Mouse (Mus musculus): Measurements from ENCODE around the gene Cd209a.
A peak's percentile ranks its signal among the peaks of the same experiment; 100 is the strongest.
"Not testable (repeated sequence)": the region's sequence is repeated elsewhere in the genome, so short reads cannot be mapped to it uniquely, and the experiment has no call there.

Gene Cd209a

DNA sequence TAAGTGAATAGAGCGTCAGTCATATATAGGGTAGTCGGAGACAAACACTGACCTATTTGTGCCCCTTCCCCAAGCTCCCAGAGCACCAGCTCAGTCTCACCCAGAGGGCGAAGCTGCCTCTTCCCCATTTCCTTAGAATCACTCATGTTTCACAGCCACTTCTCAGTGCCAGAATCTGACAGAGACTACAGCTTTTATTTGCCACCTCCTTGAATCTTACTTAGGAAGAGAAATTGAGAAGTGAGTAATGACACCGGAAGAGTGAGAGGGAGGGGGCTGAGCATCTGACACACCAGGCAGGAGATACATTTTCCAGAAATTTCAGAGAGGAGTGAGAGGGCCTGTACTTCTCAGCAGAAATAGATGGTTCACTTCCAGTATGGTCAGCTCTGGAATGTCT is at the start of gene Cd209a:
TSS of gene Cd209a (minus strand) at position 224 of the 400 bp plus-strand sequence.
- ATAC-seq (ENCODE audit: insufficient number of reproducible peaks, low FRiP score, low TSS enrichment) = no peak

GRCm38 (mm10) chr8:3768641-3769040 is 19.9 kb upstream of the Cd209a start:
- not testable (repeated sequence) for ATAC-seq (ENCODE audit: insufficient number of reproducible peaks, low FRiP score, low TSS enrichment)

DNA sequence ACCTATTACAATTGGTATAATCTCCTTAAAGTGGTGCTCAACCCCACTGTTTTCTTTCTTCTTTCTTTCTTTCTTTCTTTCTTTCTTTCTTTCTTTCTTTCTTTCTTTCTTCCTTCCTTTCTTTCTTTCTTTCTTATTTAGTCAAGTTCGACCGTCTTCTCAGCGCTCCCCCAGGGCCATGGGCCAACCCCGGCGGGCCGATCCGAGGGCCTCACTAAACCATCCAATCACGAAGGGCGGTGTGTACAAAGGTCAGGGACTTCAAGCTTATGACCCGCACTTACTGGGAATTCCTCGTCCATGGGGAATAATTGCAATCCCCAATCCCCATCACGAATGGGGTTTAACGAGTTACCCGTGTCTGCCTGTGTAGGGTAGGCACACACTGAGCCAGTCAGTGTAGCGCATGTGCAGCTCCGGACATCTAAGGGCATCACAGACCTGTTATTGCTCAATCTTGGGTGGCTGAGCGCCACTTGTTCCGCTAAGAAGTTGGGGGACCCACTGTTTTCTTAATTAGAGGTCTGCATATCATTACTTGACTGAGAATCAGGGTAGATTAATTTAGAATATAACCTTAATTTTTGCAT is 5.6 kb upstream of the Cd209a start:
- ATAC-seq (ENCODE audit: insufficient number of reproducible peaks, low FRiP score, low TSS enrichment) = peak; percentile 98

DNA sequence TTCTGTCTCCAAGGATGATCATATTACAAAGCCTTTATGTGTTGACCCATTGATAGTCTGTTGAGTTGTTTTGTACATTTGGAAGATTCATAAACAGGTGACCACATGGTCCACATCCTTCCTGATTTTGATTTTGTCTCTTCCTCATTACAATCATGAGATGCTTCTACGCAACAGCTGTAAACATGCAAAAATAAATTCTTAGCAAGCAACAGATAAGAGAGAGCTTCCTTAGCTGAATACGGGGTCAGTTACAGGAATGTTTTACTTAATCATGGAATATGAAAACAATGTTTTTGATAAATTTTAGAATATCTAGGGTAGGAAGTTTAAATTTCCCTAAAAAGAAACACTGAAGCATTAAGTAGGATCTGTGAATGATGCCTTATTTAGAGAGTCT is 11.8 kb downstream of the Cd209a start:
- no peak for ATAC-seq (ENCODE audit: insufficient number of reproducible peaks, low FRiP score, low TSS enrichment)

GRCm38 (mm10) chr8:3735599-3735998 is 13.2 kb downstream of the Cd209a start:
- ATAC-seq (ENCODE audit: insufficient number of reproducible peaks, low FRiP score, low TSS enrichment) = no peak

DNA sequence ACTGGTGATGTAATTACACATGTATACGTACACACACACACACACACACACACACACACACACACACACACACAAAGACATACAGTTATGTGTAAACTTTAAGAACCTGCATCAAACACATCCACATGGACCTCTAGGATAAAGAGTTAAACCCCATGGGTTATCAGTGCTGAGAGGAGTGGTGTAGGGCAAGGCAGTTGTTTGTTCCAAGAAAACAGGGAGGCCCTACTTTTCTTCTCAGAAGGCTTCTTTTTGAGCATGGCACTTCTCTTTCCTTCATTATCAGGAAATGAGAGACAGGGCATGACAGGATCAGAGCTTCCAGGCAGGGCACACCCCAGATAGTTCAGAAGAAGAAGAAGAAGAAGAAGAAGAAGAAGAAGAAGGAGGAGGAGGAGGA is 14.7 kb downstream of the Cd209a start:
- no peak for ATAC-seq (ENCODE audit: insufficient number of reproducible peaks, low FRiP score, low TSS enrichment)

DNA sequence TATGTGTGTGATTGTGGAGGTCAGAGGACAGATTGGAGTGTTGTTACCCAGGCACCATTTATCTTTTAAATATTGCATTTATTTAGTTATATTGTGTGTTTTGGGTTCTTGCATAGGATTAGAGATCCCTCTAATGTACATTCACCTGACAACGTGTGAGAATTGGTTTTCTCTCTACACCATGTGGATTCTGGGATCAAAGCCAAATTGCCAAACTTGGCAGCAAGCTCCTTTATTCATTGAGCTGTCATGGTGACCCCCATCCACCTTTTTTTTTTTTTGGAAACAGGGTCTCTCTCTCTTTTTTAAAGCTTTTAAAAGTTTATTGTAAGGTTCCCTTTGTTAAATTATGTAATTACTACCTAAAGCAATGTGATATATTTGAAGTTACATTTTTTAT is 27.7 kb downstream of the Cd209a start:
- no peak for ATAC-seq (ENCODE audit: insufficient number of reproducible peaks, low FRiP score, low TSS enrichment)

- ATAC-seq (ENCODE audit: insufficient number of reproducible peaks, low FRiP score, low TSS enrichment) = no peak
Observed at GRCm38 (mm10) chr8:3720551-3720950, 28.2 kb downstream of the Cd209a start, which contains the start of gene Clec4g. Gene Clec4g (minus strand): TSS chr8:3720651.

- peak; percentile 64 for ATAC-seq (ENCODE audit: insufficient number of reproducible peaks, low FRiP score, low TSS enrichment)
Observed at GRCm38 (mm10) chr8:3718559-3718958, 30.2 kb downstream of the Cd209a start.

DNA sequence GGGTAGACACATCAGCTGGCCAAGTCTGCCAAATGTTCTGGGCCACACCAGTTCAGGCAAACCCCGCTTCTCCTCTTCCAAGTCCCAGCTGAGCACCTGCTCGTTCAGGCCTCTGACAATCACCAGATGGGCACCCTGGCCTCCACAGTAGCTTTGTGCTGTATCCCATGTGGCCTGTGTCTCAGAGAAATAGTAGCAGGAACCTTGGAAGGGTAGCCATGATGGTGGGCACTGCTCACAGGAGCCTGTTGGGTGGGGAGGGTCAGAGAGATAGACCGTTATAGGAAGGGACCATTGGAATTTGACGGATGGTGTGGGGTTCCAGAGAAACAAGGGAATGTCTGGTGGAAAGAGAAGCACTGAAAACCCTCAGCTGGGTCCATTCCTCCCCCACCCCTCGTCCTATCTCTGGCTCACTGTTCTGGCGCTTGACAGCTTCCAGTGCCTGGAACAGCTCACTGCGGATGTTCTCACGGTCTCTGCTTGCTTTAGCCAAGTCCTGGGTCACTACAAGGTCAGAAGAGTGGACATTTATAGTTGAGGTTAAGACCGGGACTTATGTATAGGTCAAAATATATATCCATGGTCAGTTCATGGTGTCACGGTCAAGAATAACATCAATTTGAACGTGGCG is 31.3 kb downstream of the Cd209a start:
- ATAC-seq (ENCODE audit: insufficient number of reproducible peaks, low FRiP score, low TSS enrichment) = no peak

DNA sequence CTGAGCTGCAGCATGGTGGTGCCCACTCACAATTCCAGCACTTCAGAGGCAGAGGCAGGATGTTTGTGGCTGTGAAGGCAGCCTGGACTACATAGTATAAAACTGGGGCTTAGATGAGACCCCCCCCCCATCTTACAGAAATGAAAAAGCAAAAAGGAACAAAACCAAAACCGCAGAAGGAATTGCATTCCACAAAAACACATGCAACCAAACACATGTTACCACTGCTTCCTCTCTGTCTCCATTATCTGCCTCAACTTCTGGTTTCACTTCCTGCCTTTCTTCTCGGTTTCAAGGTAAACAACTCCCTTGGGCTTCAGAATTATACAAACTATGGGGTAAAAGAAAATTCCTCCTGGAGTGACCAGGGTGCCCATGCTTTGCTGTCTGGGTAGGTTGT is 37.1 kb downstream of the Cd209a start:
- no peak for ATAC-seq (ENCODE audit: insufficient number of reproducible peaks, low FRiP score, low TSS enrichment)

- ATAC-seq (ENCODE audit: insufficient number of reproducible peaks, low FRiP score, low TSS enrichment) = no peak
Observed at GRCm38 (mm10) chr8:3710312-3710711, 38.5 kb downstream of the Cd209a start.

DNA sequence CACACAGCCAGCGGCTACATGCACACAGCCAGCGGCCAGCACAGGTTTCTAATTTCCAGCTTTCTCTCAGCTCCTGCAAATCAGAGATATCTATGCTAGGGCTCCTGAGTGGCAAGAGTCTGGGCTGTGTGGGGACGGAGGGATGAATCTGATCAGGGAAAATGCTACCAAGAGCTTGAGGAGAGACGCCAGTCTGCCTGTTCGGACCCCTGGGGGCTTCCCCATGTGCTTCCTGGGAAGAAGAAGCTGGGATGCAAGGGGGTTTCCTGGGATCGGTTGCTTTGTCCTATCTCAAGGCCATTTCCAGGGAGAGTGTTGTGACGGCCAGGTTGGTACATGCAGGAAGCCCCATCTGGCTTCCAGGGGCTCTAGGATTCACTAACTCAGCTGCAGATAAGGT is 41.2 kb downstream of the Cd209a start:
- no peak for ATAC-seq (ENCODE audit: insufficient number of reproducible peaks, low FRiP score, low TSS enrichment)

DNA sequence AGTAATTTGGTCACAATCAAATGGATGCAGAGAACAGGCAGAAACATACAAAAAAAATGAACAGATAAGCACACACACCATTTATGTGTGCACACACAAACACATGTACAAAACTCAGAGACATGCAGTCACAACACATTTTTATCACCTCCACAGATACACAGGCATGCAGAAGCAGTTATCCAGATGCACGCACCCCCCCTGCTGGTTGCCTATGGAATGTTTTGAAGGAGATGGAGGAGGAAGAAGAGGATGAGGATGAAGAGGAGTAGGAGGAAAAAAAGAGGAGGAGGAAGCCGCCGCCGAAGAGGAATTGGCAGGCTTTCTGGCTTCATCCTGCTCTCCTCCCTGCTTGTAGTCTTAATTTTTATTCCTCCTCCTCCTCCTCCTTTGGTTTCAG is 43.1 kb downstream of the Cd209a start:
- ATAC-seq (ENCODE audit: insufficient number of reproducible peaks, low FRiP score, low TSS enrichment) = no peak

GRCm38 (mm10) chr8:3701491-3701890 is 47.3 kb downstream of the Cd209a start:
- no peak for ATAC-seq (ENCODE audit: insufficient number of reproducible peaks, low FRiP score, low TSS enrichment)

DNA sequence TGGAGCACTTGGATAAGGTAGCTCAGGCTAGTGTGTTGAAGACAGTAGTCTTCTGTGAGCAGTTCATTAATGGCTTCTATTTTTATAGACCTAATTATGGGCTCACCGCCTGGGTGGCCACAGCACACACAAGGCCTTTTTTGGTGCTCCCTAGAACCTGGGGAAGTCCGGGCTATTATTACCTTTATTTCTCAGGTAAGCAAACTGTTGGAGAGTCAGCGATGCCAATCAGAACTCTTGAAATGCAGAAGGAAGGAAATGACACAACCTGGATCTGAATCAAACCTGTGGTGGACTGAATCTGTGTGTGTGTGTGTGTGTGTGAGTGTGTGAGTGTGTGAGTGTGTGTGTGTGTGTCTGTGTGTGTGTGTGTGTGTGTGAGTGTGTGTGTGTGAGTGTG is 54.7 kb downstream of the Cd209a start, which contains the start of gene Fcer2a:
TSS of gene Fcer2a (minus strand) at position 55 of the 400 bp plus-strand sequence.
- no peak for ATAC-seq (ENCODE audit: insufficient number of reproducible peaks, low FRiP score, low TSS enrichment)
